Mouse (Mus musculus) kidney, postnatal 0 days (tissue): ENCODE data around the gene Smc3. TPM values are rescaled to one million over a fixed set of nuclear protein-coding genes. Genes with fewer than 3 reads are reported as not detected.
A peak's percentile ranks its signal among the peaks of the same experiment; 100 is the strongest.

ENCODE experiments used
- ATAC-seq: fragments of 200-750 bp; cut with Nextera tagmentation; replicated peaks from 2 replicates; pipeline ENCODE4 v1.8.0; 2017; ENCODE audit warnings: low read depth, moderate number of reproducible peaks, moderate TSS enrichment, moderate library complexity; ENCODE audit not compliant: low FRiP score
- DNase-seq: peaks from one replicate; pipeline ENCODE4 v3.0.0-alpha.2; 2016; ENCODE audit warnings: low spot score
- H3K27ac ChIP-seq: fragments of 300-500 bp; sonication (generic); 2 replicates; pipeline ENCODE4 v1.5.1; 2014; ENCODE audit warnings: mild to moderate bottlenecking
- H3K27me3 ChIP-seq: fragments of 300-500 bp; sonication (generic); 2 replicates; pipeline ENCODE4 v1.6.1; 2014; ENCODE audit warnings: low read length, mixed read lengths; ENCODE audit not compliant: insufficient read depth
- H3K36me3 ChIP-seq: fragments of 300-500 bp; sonication (generic); 2 replicates; pipeline ENCODE4 v1.6.1; 2014; ENCODE audit warnings: low read length, mixed read lengths; ENCODE audit not compliant: insufficient read depth
- H3K4me1 ChIP-seq: fragments of 300-500 bp; sonication (generic); replicated peaks from 2 replicates; pipeline ENCODE4 v1.6.1; 2014; ENCODE audit warnings: antibody characterized with exemption, low read length, mixed read lengths; ENCODE audit not compliant: insufficient read depth
- H3K4me2 ChIP-seq: fragments of 300-500 bp; sonication (generic); 2 replicates; pipeline ENCODE4 v1.6.1; 2014; ENCODE audit warnings: mild to moderate bottlenecking, low read length, moderate library complexity, mixed read lengths
- H3K4me3 ChIP-seq: fragments of 300-500 bp; sonication (generic); replicated peaks from 2 replicates; pipeline ENCODE4 v1.5.1; 2014; ENCODE audit warnings: low read depth, low read length
- H3K9ac ChIP-seq: fragments of 300-500 bp; sonication (generic); 2 replicates; pipeline ENCODE4 v1.6.1; 2014; ENCODE audit warnings: low read depth, low read length
- H3K9me3 ChIP-seq: fragments of 300-500 bp; sonication (generic); replicated peaks from 2 replicates; pipeline ENCODE4 v1.6.1; 2016; ENCODE audit warnings: low read length, inconsistent platforms, mixed read lengths
- CTCF ChIP-seq: IDR thresholded peaks from 2 replicates; pipeline ENCODE4 v1.5.1; 2016; ENCODE audit warnings: antibody characterized with exemption, low read depth, mild to moderate bottlenecking, moderate library complexity
- WGBS: fragments of 180-500 bp; shearing (Covaris S2); extraction: QIAGEN DNeasy Blood & Tissue Kit; methylation state at CpG from one replicate; pipeline ENCODE4 v1.1.7; 2014; 5-methylcytosine and 5-hydroxymethylcytosine counted together
- polyA plus RNA-seq: library from polyadenylated mRNA; unstranded; fragments of >200 nt; fragmentation: Nextera tagmentation; extraction: Ambion mirVana; gene quantifications from 2 replicates; pipeline ENCODE4 v1.2.1, GENCODE M21; 2015

The Smc3 gene
- polyA plus RNA-seq, 1 experiment from 2014 or later: 49.8 TPM

GRCm38 (mm10) chr19:53670625-53671141, 70.5 kb downstream of the Smc3 start:
- Histone ChIP-seq H3K9me3 (no peaks in the 10 kb centered on the region), H3K4me2 (no peak overlapping the region), H3K9ac (no peak overlapping the region), H3K4me1 (no peaks in the 10 kb centered on the region), H3K4me3 (no peak overlapping the region), H3K27me3 (peaks cover 4% of the 10 kb centered on the region; the same call in 1 of the 2 replicates), H3K27ac (no peak overlapping the region), H3K36me3 (no peaks in the 10 kb centered on the region)
- peak; percentile 49 for ATAC-seq
- no peak for TF ChIP-seq CTCF
- DNase-seq: no peak
- WGBS: 33% methylated on average over 12 of the region's 12 CpGs

- ATAC-seq: no peak
- Histone ChIP-seq H3K27me3 (peaks cover 7% of the 10 kb centered on the region; the same call in 1 of the 2 replicates), H3K4me3 (no peak overlapping the region), H3K4me1 (peaks cover 3% of the 10 kb centered on the region), H3K9ac (no peak overlapping the region), H3K27ac (no peak overlapping the region), H3K4me2 (no peak overlapping the region), H3K36me3 (no peaks in the 10 kb centered on the region), H3K9me3 (no peaks in the 10 kb centered on the region)
- 73% methylated on average over 3 of the region's 3 CpGs for WGBS
- no peak for DNase-seq
- TF ChIP-seq CTCF: no peak
Measured at GRCm38 (mm10) chr19:53671432-53671831, 71.2 kb downstream of the Smc3 start.

- H3K27me3 ChIP-seq: peaks cover 11% of the 10 kb centered on the region; the same call in 1 of the 2 replicates
- ATAC-seq: no peak
- 54% methylated on average over 9 of the region's 9 CpGs for WGBS
Measured at GRCm38 (mm10) chr19:53674131-53674925, 74.1 kb downstream of the Smc3 start.

GRCm38 (mm10) chr19:53676228-53676627, 76.0 kb downstream of the Smc3 start:
- H3K9me3 ChIP-seq: no peaks in the 10 kb centered on the region
- WGBS: 2% methylated on average over 26 of the region's 26 CpGs
- no peak overlapping the region for H3K27ac ChIP-seq
- peak overlapping the region; percentile 63 for H3K4me3 ChIP-seq
- H3K4me1 ChIP-seq: peaks cover 7% of the 10 kb centered on the region
- H3K36me3 ChIP-seq: no peaks in the 10 kb centered on the region
- H3K4me2 ChIP-seq: peak overlapping the region; percentile 91
- peaks cover 11% of the 10 kb centered on the region; the same call in 1 of the 2 replicates for H3K27me3 ChIP-seq
- TF ChIP-seq CTCF: no peak
- DNase-seq (no peak), ATAC-seq (no peak)
- H3K9ac ChIP-seq: peak overlapping the region; percentile 51; the same call in 1 of the 2 replicates

More at GRCm38 (mm10) chr19:53674131-53674925, 74.1 kb downstream of the Smc3 start:
- Histone ChIP-seq H3K27ac (no peak overlapping the region), H3K36me3 (no peaks in the 10 kb centered on the region), H3K4me1 (peaks cover 7% of the 10 kb centered on the region), H3K9ac (no peak overlapping the region), H3K4me3 (no peak overlapping the region), H3K9me3 (no peaks in the 10 kb centered on the region), H3K4me2 (no peak overlapping the region)
- DNase-seq: no peak
- no peak for TF ChIP-seq CTCF

GRCm38 (mm10) chr19:53676718-53677634, 76.8 kb downstream of the Smc3 start, which contains the start of gene Rbm20:
Gene Rbm20 (plus strand): TSS chr19:53677306.
- Histone ChIP-seq H3K9ac (peak within 1 kb of the TSS; percentile 51), H3K4me3 (peak within 1 kb of the TSS; percentile 63), H3K4me1 (peaks cover 7% of the 10 kb centered on the region), H3K27ac (no peak within 1 kb of the TSS), H3K4me2 (peak within 1 kb of the TSS; percentile 91), H3K9me3 (no peaks in the 10 kb centered on the region), H3K36me3 (no peaks in the 10 kb centered on the region), H3K27me3 (peaks cover 11% of the 10 kb centered on the region; the same call in 1 of the 2 replicates)
- DNase-seq: peak; percentile 67
- no peak for TF ChIP-seq CTCF
- ATAC-seq: peak; percentile 74
- under 1% methylated on average over 73 of the region's 82 CpGs for WGBS

- DNase-seq (no peak), ATAC-seq (no peak)
- no peak overlapping the region for H3K4me3 ChIP-seq
- 95% methylated on average over 9 of the region's 9 CpGs for WGBS
- H3K27me3 ChIP-seq: peaks cover 7% of the 10 kb centered on the region; the same call in 1 of the 2 replicates
- H3K27ac ChIP-seq: no peak overlapping the region
- no peaks in the 10 kb centered on the region for H3K36me3 ChIP-seq
- no peak for TF ChIP-seq CTCF
- H3K4me1 ChIP-seq: peaks cover 7% of the 10 kb centered on the region
- no peaks in the 10 kb centered on the region for H3K9me3 ChIP-seq
- H3K4me2 ChIP-seq: no peak overlapping the region
- no peak overlapping the region for H3K9ac ChIP-seq
Measured at GRCm38 (mm10) chr19:53679194-53679593, 79.0 kb downstream of the Smc3 start.
